Mouse (Mus musculus): ENCODE measurements at regions not wholly inside any gene's neighbourhood (a gene's known extent, or its start where the extent isn't known, plus 50 kb on each side); places are given as distances from the start of the nearest gene placed in this dataset.

DNA sequence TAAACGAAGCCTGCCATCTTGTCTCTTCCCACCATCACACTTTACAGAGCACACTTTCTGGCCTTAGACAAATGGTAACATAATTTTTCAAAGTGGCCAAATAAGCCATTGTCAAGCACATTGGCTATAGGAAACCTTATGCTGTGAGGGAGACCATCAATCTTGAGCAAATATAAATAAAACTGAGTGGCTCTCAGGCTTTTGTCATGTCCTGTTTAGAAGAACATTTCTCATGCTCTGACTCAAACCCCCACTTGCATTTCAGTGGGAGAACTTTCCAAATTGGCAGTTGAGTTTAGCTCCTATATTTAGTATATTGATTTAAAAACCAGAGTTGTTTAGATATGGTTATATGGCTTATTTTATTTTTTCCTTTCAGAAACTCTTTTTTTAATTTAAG is 362.8 kb upstream of the Rgmb start:
- 82% methylated on average over 1 of the region's 1 CpGs for WGBS
- Histone ChIP-seq H3K27ac (replicated peaks; ENCODE audit: low read depth, low read length) (no peak overlapping the region), H3K9me3 (ENCODE audit: control insufficient read depth, low read length) (no peaks in the 10 kb centered on the region), H3K27me3 (ENCODE audit: control insufficient read depth, insufficient read depth, low read length) (no peaks in the 10 kb centered on the region), H3K4me2 (replicated peaks; ENCODE audit: low read depth, low read length, severe bottlenecking) (no peak overlapping the region), H3K9ac (ENCODE audit: low read depth, low read length, severe bottlenecking) (no peak overlapping the region), H3K4me1 (ENCODE audit: control insufficient read depth, insufficient read depth, low read length) (no peaks in the 10 kb centered on the region), H3K4me3 (replicated peaks; ENCODE audit: low read length) (no peak overlapping the region), H3K36me3 (ENCODE audit: control insufficient read depth, insufficient read depth, low read length) (no peaks in the 10 kb centered on the region)
- no peak for ATAC-seq (ENCODE audit: low FRiP score, low read depth)
- DNase-seq (ENCODE audit: low spot score) = no peak
- no peak for TF ChIP-seq POLR2A (IDR thresholded peaks at IDR 0.05; ENCODE audit: borderline replicate concordance, extremely low read depth, insufficient read depth, insufficient read length)

DNA sequence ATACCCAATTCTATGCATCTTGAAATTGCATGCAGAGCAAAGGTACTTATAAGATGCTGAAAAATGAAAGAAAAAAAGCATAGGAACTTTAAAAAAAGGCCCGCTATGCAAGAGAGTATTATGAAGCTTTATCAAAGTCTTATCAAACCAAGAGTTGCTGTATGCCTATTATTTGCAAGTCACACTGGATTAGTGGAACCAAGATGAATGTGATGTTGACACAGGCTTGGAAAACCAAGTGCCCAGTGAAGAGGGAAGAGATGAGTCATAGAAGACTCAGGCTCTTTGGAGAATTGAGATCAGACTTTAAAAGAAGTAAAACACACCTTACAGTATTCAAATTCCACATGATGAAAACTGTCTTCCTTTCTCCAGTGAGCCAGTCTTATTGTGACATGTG is 350.0 kb upstream of the Rgmb start:
- Histone ChIP-seq H3K9ac (ENCODE audit: low read depth, low read length, severe bottlenecking) (no peak overlapping the region), H3K4me2 (replicated peaks; ENCODE audit: low read depth, low read length, severe bottlenecking) (no peak overlapping the region), H3K9me3 (ENCODE audit: control insufficient read depth, low read length) (no peaks in the 10 kb centered on the region), H3K4me3 (replicated peaks; ENCODE audit: low read length) (no peak overlapping the region), H3K4me1 (ENCODE audit: control insufficient read depth, insufficient read depth, low read length) (0 out of 2 replicates have a peak, but pooled peaks cover 2% of the 10 kb centered on the region), H3K27me3 (ENCODE audit: control insufficient read depth, insufficient read depth, low read length) (no peaks in the 10 kb centered on the region), H3K36me3 (ENCODE audit: control insufficient read depth, insufficient read depth, low read length) (no peaks in the 10 kb centered on the region), H3K27ac (replicated peaks; ENCODE audit: low read depth, low read length) (no peak overlapping the region)
- 89% methylated on average over 1 of the region's 1 CpGs for WGBS
- TF ChIP-seq POLR2A (IDR thresholded peaks at IDR 0.05; ENCODE audit: borderline replicate concordance, extremely low read depth, insufficient read depth, insufficient read length) = no peak
- DNase-seq (ENCODE audit: low spot score) (no peak), ATAC-seq (ENCODE audit: low FRiP score, low read depth) (no peak)

GRCm38 (mm10) chr17:16178102-16178501 is 347.3 kb upstream of the Rgmb start:
- WGBS = 35% methylated on average over 2 of the region's 2 CpGs
- H3K4me3 ChIP-seq (replicated peaks; ENCODE audit: low read length) = no peak overlapping the region
- no peak for TF ChIP-seq POLR2A (IDR thresholded peaks at IDR 0.05; ENCODE audit: borderline replicate concordance, extremely low read depth, insufficient read depth, insufficient read length)
- no peak for ATAC-seq (ENCODE audit: low FRiP score, low read depth)
- no peak overlapping the region for H3K9ac ChIP-seq (ENCODE audit: low read depth, low read length, severe bottlenecking)
- no peaks in the 10 kb centered on the region for H3K9me3 ChIP-seq (ENCODE audit: control insufficient read depth, low read length)
- no peaks in the 10 kb centered on the region for H3K36me3 ChIP-seq (ENCODE audit: control insufficient read depth, insufficient read depth, low read length)
- H3K4me1 ChIP-seq (ENCODE audit: control insufficient read depth, insufficient read depth, low read length) = 0 out of 2 replicates have a peak, but pooled peaks cover 2% of the 10 kb centered on the region
- no peak for DNase-seq (ENCODE audit: low spot score)
- H3K4me2 ChIP-seq (replicated peaks; ENCODE audit: low read depth, low read length, severe bottlenecking) = no peak overlapping the region
- no peaks in the 10 kb centered on the region for H3K27me3 ChIP-seq (ENCODE audit: control insufficient read depth, insufficient read depth, low read length)
- H3K27ac ChIP-seq (replicated peaks; ENCODE audit: low read depth, low read length) = no peak overlapping the region

- DNase-seq (ENCODE audit: low spot score) (peak; percentile 49), ATAC-seq (ENCODE audit: low FRiP score, low read depth) (peak; percentile 60)
- H3K4me2 ChIP-seq (replicated peaks; ENCODE audit: low read depth, low read length, severe bottlenecking) = no peak overlapping the region
- H3K4me3 ChIP-seq (replicated peaks; ENCODE audit: low read length) = no peak overlapping the region
- no peaks in the 10 kb centered on the region for H3K36me3 ChIP-seq (ENCODE audit: control insufficient read depth, insufficient read depth, low read length)
- no peaks in the 10 kb centered on the region for H3K9me3 ChIP-seq (ENCODE audit: control insufficient read depth, low read length)
- WGBS = 38% methylated on average over 8 of the region's 8 CpGs
- TF ChIP-seq POLR2A (IDR thresholded peaks at IDR 0.05; ENCODE audit: borderline replicate concordance, extremely low read depth, insufficient read depth, insufficient read length) = no peak
- H3K4me1 ChIP-seq (ENCODE audit: control insufficient read depth, insufficient read depth, low read length) = 0 out of 2 replicates have a peak, but pooled peaks cover 2% of the 10 kb centered on the region
- no peaks in the 10 kb centered on the region for H3K27me3 ChIP-seq (ENCODE audit: control insufficient read depth, insufficient read depth, low read length)
- no peak overlapping the region for H3K27ac ChIP-seq (replicated peaks; ENCODE audit: low read depth, low read length)
- H3K9ac ChIP-seq (ENCODE audit: low read depth, low read length, severe bottlenecking) = no peak overlapping the region
Observed at GRCm38 (mm10) chr17:16176782-16177510, 346.1 kb upstream of the Rgmb start.

DNA sequence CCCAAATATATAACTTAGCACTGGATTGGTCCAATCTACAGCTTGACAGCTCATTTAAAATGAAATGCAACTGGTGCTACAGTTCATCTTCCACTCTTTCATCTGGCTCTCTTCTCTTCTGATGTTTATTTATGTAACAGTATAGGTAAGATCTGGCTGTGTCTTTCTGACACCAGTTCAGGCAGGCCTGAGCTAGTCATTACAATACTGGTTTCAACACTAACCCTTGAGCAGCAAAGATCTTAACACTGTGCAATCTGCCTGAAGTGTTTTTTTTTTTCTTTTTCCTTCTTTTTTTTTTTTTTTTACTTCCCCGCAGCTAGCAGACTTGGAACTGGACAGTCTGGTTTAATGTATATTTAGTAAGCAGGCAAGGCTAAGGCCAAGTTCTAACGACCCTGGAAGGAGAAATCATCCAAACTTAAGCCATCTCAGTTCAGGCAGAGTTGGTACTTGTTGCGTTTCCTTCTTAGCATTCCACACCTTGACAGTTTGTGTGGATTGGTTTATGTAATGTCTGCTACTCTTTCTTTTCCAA is 342.8 kb upstream of the Rgmb start:
- DNase-seq (ENCODE audit: low spot score) (no peak), ATAC-seq (ENCODE audit: low FRiP score, low read depth) (no peak)
- Histone ChIP-seq H3K4me2 (replicated peaks; ENCODE audit: low read depth, low read length, severe bottlenecking) (no peak overlapping the region), H3K4me3 (replicated peaks; ENCODE audit: low read length) (no peak overlapping the region), H3K27ac (replicated peaks; ENCODE audit: low read depth, low read length) (no peak overlapping the region), H3K36me3 (ENCODE audit: control insufficient read depth, insufficient read depth, low read length) (no peaks in the 10 kb centered on the region), H3K9me3 (ENCODE audit: control insufficient read depth, low read length) (no peaks in the 10 kb centered on the region), H3K9ac (ENCODE audit: low read depth, low read length, severe bottlenecking) (no peak overlapping the region), H3K27me3 (ENCODE audit: control insufficient read depth, insufficient read depth, low read length) (no peaks in the 10 kb centered on the region), H3K4me1 (ENCODE audit: control insufficient read depth, insufficient read depth, low read length) (0 out of 2 replicates have a peak, but pooled peaks cover 2% of the 10 kb centered on the region)
- TF ChIP-seq POLR2A (IDR thresholded peaks at IDR 0.05; ENCODE audit: borderline replicate concordance, extremely low read depth, insufficient read depth, insufficient read length) = no peak
- WGBS = 54% methylated on average over 3 of the region's 3 CpGs

Data from limb, embryonic 14.5 days (tissue).